Mouse (Mus musculus): ENCODE measurements around the gene Castor1. TPM values are rescaled to one million over a fixed set of nuclear protein-coding genes. Genes with fewer than 3 reads are reported as not detected.

The Castor1 gene
- total and polyA plus RNA-seq, 3 experiments = 4.7 to 23.7 (median 13.0) TPM

GRCm38 (mm10) chr11:4190677-4191076 is 27.3 kb upstream of the Castor1 start:
- Histone ChIP-seq H3K4me1 (ENCODE audit: control insufficient read depth in 1 of 2, insufficient read depth in 2 of 2) (peaks cover 21 to 84% of the 10 kb centered on the region in 2 experiments), H3K4me2 (ENCODE audit: insufficient read depth, low read depth, poor library complexity, severe bottlenecking) (no peak overlapping the region), H3K4me3 (replicated peaks in 1 of 3; ENCODE audit: low read depth in 2 of 3, low read length in 2 of 3, poor library complexity in 1 of 3) (no peak overlapping the region), H3K9me3 (replicated peaks; ENCODE audit: low read length) (no peaks in the 10 kb centered on the region), H3K79me2 (replicated peaks; ENCODE audit: control insufficient read depth, extremely low read depth, insufficient read depth, poor library complexity, severe bottlenecking) (peaks cover 24% of the 10 kb centered on the region), H3K27ac (ENCODE audit: insufficient read depth, low read depth) (no peak overlapping the region), H3K27me3 (replicated peaks) (no peaks in the 10 kb centered on the region), H3K36me3 (replicated peaks in 1 of 2; ENCODE audit: control insufficient read depth in 1 of 2, insufficient read depth in 1 of 2, low read length in 1 of 2) (peaks cover 0 to 38% of the 10 kb centered on the region in 2 experiments), H3K9ac (ENCODE audit: insufficient read depth, low read depth) (no peak overlapping the region)
- TF ChIP-seq IRF4 (IDR thresholded peaks at IDR 0.05; ENCODE audit: low read depth, low read length) = no peak
- TF ChIP-seq JUND (conservative IDR thresholded peaks at IDR 0.05; ENCODE audit: low read depth, low read length) = no peak
- no peak for TF ChIP-seq CTCF (conservative IDR thresholded peaks at IDR 0.05 in 1 of 2, IDR thresholded peaks at IDR 0.05 in 1 of 2; ENCODE audit: low read depth in 2 of 2, low read length in 2 of 2)
- no peak for TF ChIP-seq SIN3A (IDR thresholded peaks at IDR 0.05; ENCODE audit: low read length)
- no peak for TF ChIP-seq POLR2A (IDR thresholded peaks at IDR 0.05; ENCODE audit: low read depth, low read length)
- no peak for TF ChIP-seq SMC3 (IDR thresholded peaks at IDR 0.05; ENCODE audit: low read depth, low read length)
- TF ChIP-seq ELF1 (IDR thresholded peaks at IDR 0.05; ENCODE audit: low read depth, low read length) = no peak
- no peak for TF ChIP-seq USF2 (conservative IDR thresholded peaks at IDR 0.05; ENCODE audit: low read depth, low read length)
- no peak for TF ChIP-seq MAZ (IDR thresholded peaks at IDR 0.05; ENCODE audit: low read depth, low read length)
- in situ Hi-C loops (cut with MboI; ENCODE audit: low pct_ligation_motif_present, low pct_unique_long_range_greater_than_20kb, low sequenced_read_pairs) = no loop called here
- dilution Hi-C loops (cut with MboI; ENCODE audit: extremely low pct_ligation_motif_present, extremely low pct_unique_long_range_greater_than_20kb, low sequenced_read_pairs) = no loop called here
- DNase-seq (ENCODE audit: extremely low read depth) = no peak

DNA sequence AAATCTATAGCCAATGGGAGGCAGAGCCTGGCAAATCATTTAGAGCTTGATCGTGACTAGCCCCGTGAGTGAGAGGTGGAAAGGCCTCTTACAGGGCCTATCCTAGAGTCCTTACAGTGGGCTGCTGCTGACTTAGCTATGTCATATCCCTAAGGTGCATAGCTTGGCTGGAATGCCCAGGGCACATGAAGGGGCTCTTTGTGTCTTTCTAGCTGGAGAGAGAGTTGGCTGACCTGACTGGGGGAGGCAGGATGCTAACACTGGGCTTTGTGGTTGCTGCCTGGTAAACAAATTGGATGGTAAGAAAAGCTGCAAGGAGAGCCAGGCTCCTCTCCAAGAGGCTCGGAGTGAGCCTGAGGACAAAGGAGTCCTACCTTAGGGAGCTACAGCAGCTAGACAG is 25.3 kb upstream of the Castor1 start:
- Histone ChIP-seq H3K27ac (ENCODE audit: insufficient read depth, low read depth) (no peak overlapping the region), H3K9ac (ENCODE audit: insufficient read depth, low read depth) (no peak overlapping the region), H3K4me2 (ENCODE audit: insufficient read depth, low read depth, poor library complexity, severe bottlenecking) (no peak overlapping the region), H3K27me3 (replicated peaks) (no peaks in the 10 kb centered on the region), H3K4me3 (replicated peaks in 1 of 3; ENCODE audit: low read depth in 2 of 3, low read length in 2 of 3, poor library complexity in 1 of 3) (no peak overlapping the region), H3K79me2 (replicated peaks; ENCODE audit: control insufficient read depth, extremely low read depth, insufficient read depth, poor library complexity, severe bottlenecking) (peaks cover 20% of the 10 kb centered on the region), H3K36me3 (replicated peaks in 1 of 2; ENCODE audit: control insufficient read depth in 1 of 2, insufficient read depth in 1 of 2, low read length in 1 of 2) (peaks cover 0 to 41% of the 10 kb centered on the region in 2 experiments), H3K4me1 (ENCODE audit: control insufficient read depth in 1 of 2, insufficient read depth in 2 of 2) (peaks cover 36 to 96% of the 10 kb centered on the region in 2 experiments), H3K9me3 (replicated peaks; ENCODE audit: low read length) (no peaks in the 10 kb centered on the region)
- TF ChIP-seq MAFK (IDR thresholded peaks at IDR 0.05; ENCODE audit: insufficient replicate concordance, low read length) = no peak
- no peak for TF ChIP-seq SIN3A (IDR thresholded peaks at IDR 0.05; ENCODE audit: low read length)
- no peak for TF ChIP-seq PAX5 (IDR thresholded peaks at IDR 0.05; ENCODE audit: low read length)
- no peak for TF ChIP-seq UBTF (IDR thresholded peaks at IDR 0.05; ENCODE audit: low read depth, low read length)
- in situ Hi-C loops (cut with MboI; ENCODE audit: low pct_ligation_motif_present, low pct_unique_long_range_greater_than_20kb, low sequenced_read_pairs) (no loop called here), dilution Hi-C loops (cut with MboI; ENCODE audit: extremely low pct_ligation_motif_present, extremely low pct_unique_long_range_greater_than_20kb, low sequenced_read_pairs) (no loop called here)
- no peak for DNase-seq (ENCODE audit: extremely low read depth)

GRCm38 (mm10) chr11:4193420-4193819 is 24.6 kb upstream of the Castor1 start:
- H3K4me1 ChIP-seq (ENCODE audit: control insufficient read depth in 1 of 2, insufficient read depth in 2 of 2) = peaks cover 41 to 96% of the 10 kb centered on the region in 2 experiments
- TF ChIP-seq TCF12 (IDR thresholded peaks at IDR 0.05; ENCODE audit: low read depth, low read length) (no peak), ZC3H11A (IDR thresholded peaks at IDR 0.05; ENCODE audit: low read depth, low read length) (no peak), RAD21 (IDR thresholded peaks at IDR 0.05; ENCODE audit: low read depth, low read length) (no peak), NELFE (IDR thresholded peaks at IDR 0.05; ENCODE audit: low read depth, low read length) (no peak), ELF1 (IDR thresholded peaks at IDR 0.05; ENCODE audit: low read depth, low read length) (no peak), USF1 (IDR thresholded peaks at IDR 0.05; ENCODE audit: low read depth, low read length) (no peak), CHD2 (IDR thresholded peaks at IDR 0.05; ENCODE audit: low read length) (no peak), PAX5 (IDR thresholded peaks at IDR 0.05; ENCODE audit: low read length) (no peak), MEF2A (IDR thresholded peaks at IDR 0.05; ENCODE audit: borderline replicate concordance, low read depth, low read length) (no peak), MXI1 (IDR thresholded peaks at IDR 0.05; ENCODE audit: low read depth, low read length) (no peak), UBTF (IDR thresholded peaks at IDR 0.05; ENCODE audit: low read depth, low read length) (no peak), BHLHE40 (IDR thresholded peaks at IDR 0.05; ENCODE audit: low read depth, low read length) (no peak), ZKSCAN1 (IDR thresholded peaks at IDR 0.05; ENCODE audit: borderline replicate concordance, low read depth, low read length) (no peak), JUN (IDR thresholded peaks at IDR 0.05; ENCODE audit: insufficient read depth, low read depth, low read length) (no peak), ETS1 (conservative IDR thresholded peaks at IDR 0.05; ENCODE audit: low read depth, low read length) (no peak), RCOR1 (conservative IDR thresholded peaks at IDR 0.05; ENCODE audit: low read depth, low read length) (no peak), SMC3 (IDR thresholded peaks at IDR 0.05; ENCODE audit: low read depth, low read length) (no peak), SIN3A (IDR thresholded peaks at IDR 0.05; ENCODE audit: low read length) (no peak), KAT2A (IDR thresholded peaks at IDR 0.05; ENCODE audit: insufficient replicate concordance, low read length) (no peak)

More at GRCm38 (mm10) chr11:4193420-4193819, 24.6 kb upstream of the Castor1 start:
- H3K79me2 ChIP-seq (replicated peaks; ENCODE audit: control insufficient read depth, extremely low read depth, insufficient read depth, poor library complexity, severe bottlenecking) = peaks cover 15% of the 10 kb centered on the region
- no peak overlapping the region for H3K4me2 ChIP-seq (ENCODE audit: insufficient read depth, low read depth, poor library complexity, severe bottlenecking)
- no peaks in the 10 kb centered on the region for H3K9me3 ChIP-seq (replicated peaks; ENCODE audit: low read length)
- no peak overlapping the region for H3K9ac ChIP-seq (ENCODE audit: insufficient read depth, low read depth)
- no peak for DNase-seq (ENCODE audit: extremely low read depth)
- H3K27me3 ChIP-seq (replicated peaks) = no peaks in the 10 kb centered on the region
- in situ Hi-C loops (cut with MboI; ENCODE audit: low pct_ligation_motif_present, low pct_unique_long_range_greater_than_20kb, low sequenced_read_pairs) = no loop called here
- peaks cover 0 to 41% of the 10 kb centered on the region in 2 experiments for H3K36me3 ChIP-seq (replicated peaks in 1 of 2; ENCODE audit: control insufficient read depth in 1 of 2, insufficient read depth in 1 of 2, low read length in 1 of 2)
- dilution Hi-C loops (cut with MboI; ENCODE audit: extremely low pct_ligation_motif_present, extremely low pct_unique_long_range_greater_than_20kb, low sequenced_read_pairs) = no loop called here
- no peak overlapping the region for H3K27ac ChIP-seq (ENCODE audit: insufficient read depth, low read depth)
- no peak overlapping the region for H3K4me3 ChIP-seq (replicated peaks in 1 of 3; ENCODE audit: low read depth in 2 of 3, low read length in 2 of 3, poor library complexity in 1 of 3)
